Mouse (Mus musculus) heart, postnatal 0 days (tissue): ENCODE measurements at regions not wholly inside any gene's neighbourhood (a gene's known extent, or its start where the extent isn't known, plus 50 kb on each side); places are given as distances from the start of the nearest gene placed in this dataset.

Experiments
- ATAC-seq: fragments of 200-750 bp; cut with Nextera tagmentation; 2 replicates; pipeline ENCODE4 v1.8.0; 2017; ENCODE audit warnings: low read depth, moderate number of reproducible peaks, moderate library complexity; ENCODE audit not compliant: insufficient read depth
- DNase-seq: peaks from one replicate; pipeline ENCODE4 v3.0.0-alpha.2; 2016; ENCODE audit warnings: low spot score
- H3K27ac ChIP-seq: fragments of 300-500 bp; sonication (generic); 2 replicates; pipeline ENCODE4 v1.5.1; 2014; ENCODE audit warnings: low read depth, mild to moderate bottlenecking
- H3K27me3 ChIP-seq: fragments of 300-500 bp; sonication (generic); 2 replicates; pipeline ENCODE4 v1.6.1; 2014; ENCODE audit warnings: low read length, mixed read lengths; ENCODE audit not compliant: control insufficient read depth, insufficient read depth
- H3K36me3 ChIP-seq: fragments of 300-500 bp; sonication (generic); replicated peaks from 2 replicates; pipeline ENCODE4 v1.6.1; 2014; ENCODE audit warnings: low read length, mixed read lengths; ENCODE audit not compliant: control insufficient read depth, insufficient read depth
- H3K4me1 ChIP-seq: fragments of 300-500 bp; sonication (generic); 2 replicates; pipeline ENCODE4 v1.6.1; 2014; ENCODE audit warnings: antibody characterized with exemption; ENCODE audit not compliant: control insufficient read depth, insufficient read depth
- H3K4me2 ChIP-seq: fragments of 300-500 bp; sonication (generic); 2 replicates; pipeline ENCODE4 v1.6.1; 2014; ENCODE audit warnings: low read depth, mild to moderate bottlenecking, low read length, moderate library complexity
- H3K4me3 ChIP-seq: fragments of 300-500 bp; sonication (generic); 2 replicates; pipeline ENCODE4 v1.5.1; 2014; ENCODE audit warnings: low read depth, low read length
- H3K9ac ChIP-seq: fragments of 300-500 bp; sonication (generic); replicated peaks from 2 replicates; pipeline ENCODE4 v1.6.1; 2014; ENCODE audit warnings: low read depth, low read length, mixed read lengths
- H3K9me3 ChIP-seq: fragments of 300-500 bp; sonication (generic); replicated peaks from 2 replicates; pipeline ENCODE4 v1.6.1; 2016; ENCODE audit warnings: low read length; ENCODE audit not compliant: control insufficient read depth
- CTCF ChIP-seq: IDR thresholded peaks from 2 replicates; pipeline ENCODE4 v1.5.1; 2016; ENCODE audit warnings: antibody characterized with exemption, control low read depth, low read depth
- EP300 ChIP-seq: IDR thresholded peaks from 2 replicates; pipeline ENCODE4 v1.6.1; 2016; ENCODE audit warnings: antibody characterized with exemption, low read depth
- WGBS: fragments of 180-500 bp; shearing (Covaris S2); extraction: QIAGEN DNeasy Blood & Tissue Kit; methylation state at CpG from one replicate; pipeline ENCODE4 v1.1.7; 2014; 5-methylcytosine and 5-hydroxymethylcytosine counted together

DNA sequence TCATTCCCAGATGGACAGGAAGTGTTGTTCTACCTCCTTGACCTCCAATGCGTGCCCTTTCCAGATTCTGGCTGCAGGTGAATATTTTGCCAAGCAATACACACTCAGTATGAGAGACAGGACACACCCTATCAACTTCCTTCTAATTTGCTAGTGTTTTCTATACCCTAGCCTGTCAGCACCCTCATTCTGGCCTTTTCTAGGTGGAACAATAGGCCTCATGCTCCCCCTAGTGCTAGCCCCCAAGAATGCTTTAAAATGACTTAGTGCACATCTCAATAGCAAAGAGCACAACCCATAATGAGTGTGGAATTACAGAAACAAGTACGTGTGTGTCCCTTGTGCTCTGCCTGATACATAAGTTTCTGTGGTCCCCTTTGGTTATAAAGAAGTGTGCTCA, 161.1 kb downstream of the Ibtk start:
- DNase-seq (peak; percentile 37), ATAC-seq (0 out of 2 replicates have a peak, but pooled peaks have one; percentile 11)
- TF ChIP-seq CTCF = peak; percentile 64
- TF ChIP-seq EP300 = no peak

GRCm38 (mm10) chr9:85581028-85581595, 168.0 kb downstream of the Ibtk start:
- TF ChIP-seq EP300 (no peak), CTCF (no peak)
- Histone ChIP-seq H3K9me3 (no peaks in the 10 kb centered on the region), H3K9ac (no peak overlapping the region), H3K4me1 (no peaks in the 10 kb centered on the region), H3K4me3 (no peak overlapping the region), H3K4me2 (no peak overlapping the region), H3K27me3 (no peaks in the 10 kb centered on the region), H3K36me3 (no peaks in the 10 kb centered on the region), H3K27ac (no peak overlapping the region)
- ATAC-seq (no peak), DNase-seq (no peak)
- 49% methylated on average over 1 of the region's 1 CpGs for WGBS

More for the DNA sequence above, 161.1 kb downstream of the Ibtk start:
- 46% methylated on average over 2 of the region's 2 CpGs for WGBS
- Histone ChIP-seq H3K9me3 (no peaks in the 10 kb centered on the region), H3K4me2 (no peak overlapping the region), H3K36me3 (no peaks in the 10 kb centered on the region), H3K27ac (no peak overlapping the region), H3K9ac (no peak overlapping the region), H3K4me3 (no peak overlapping the region), H3K27me3 (no peaks in the 10 kb centered on the region), H3K4me1 (peaks cover 12% of the 10 kb centered on the region; the same call in 1 of the 2 replicates)

GRCm38 (mm10) chr9:85577812-85578211, 171.3 kb downstream of the Ibtk start:
- H3K4me3 ChIP-seq = no peak overlapping the region
- 80% methylated on average over 7 of the region's 7 CpGs for WGBS
- no peak overlapping the region for H3K27ac ChIP-seq
- TF ChIP-seq EP300 (no peak), CTCF (no peak)
- H3K9ac ChIP-seq = no peak overlapping the region
- no peak overlapping the region for H3K4me2 ChIP-seq
- H3K9me3 ChIP-seq = no peaks in the 10 kb centered on the region
- ATAC-seq = no peak
- no peaks in the 10 kb centered on the region for H3K27me3 ChIP-seq
- no peak for DNase-seq
- H3K4me1 ChIP-seq = no peaks in the 10 kb centered on the region
- no peaks in the 10 kb centered on the region for H3K36me3 ChIP-seq

DNA sequence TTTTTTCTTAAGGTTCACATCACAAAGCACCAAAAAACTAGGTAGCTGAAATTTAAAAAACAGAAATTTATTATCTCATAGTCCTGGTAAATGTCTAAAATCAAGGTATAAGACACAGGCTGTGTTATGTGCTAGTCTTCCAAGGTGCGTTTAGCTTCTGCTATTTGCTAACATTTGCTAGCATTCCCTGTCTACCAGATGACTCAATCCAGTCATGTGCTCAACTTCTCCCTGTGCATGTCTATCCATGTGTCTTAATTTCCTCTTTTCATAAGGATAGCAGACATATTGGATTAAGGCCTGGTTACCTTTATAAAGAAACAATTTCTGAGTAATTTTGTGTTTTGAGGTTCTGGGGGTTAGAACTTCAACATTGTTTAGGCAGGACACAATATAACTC, 171.8 kb downstream of the Ibtk start:
- no peaks in the 10 kb centered on the region for H3K27me3 ChIP-seq
- H3K4me3 ChIP-seq = no peak overlapping the region
- H3K4me1 ChIP-seq = no peaks in the 10 kb centered on the region
- ATAC-seq (no peak), DNase-seq (no peak)
- TF ChIP-seq CTCF (no peak), EP300 (no peak)
- H3K4me2 ChIP-seq = no peak overlapping the region
- 92% methylated on average over 1 of the region's 1 CpGs for WGBS
- H3K9me3 ChIP-seq = no peaks in the 10 kb centered on the region
- H3K36me3 ChIP-seq = no peaks in the 10 kb centered on the region
- no peak overlapping the region for H3K27ac ChIP-seq
- no peak overlapping the region for H3K9ac ChIP-seq

DNA sequence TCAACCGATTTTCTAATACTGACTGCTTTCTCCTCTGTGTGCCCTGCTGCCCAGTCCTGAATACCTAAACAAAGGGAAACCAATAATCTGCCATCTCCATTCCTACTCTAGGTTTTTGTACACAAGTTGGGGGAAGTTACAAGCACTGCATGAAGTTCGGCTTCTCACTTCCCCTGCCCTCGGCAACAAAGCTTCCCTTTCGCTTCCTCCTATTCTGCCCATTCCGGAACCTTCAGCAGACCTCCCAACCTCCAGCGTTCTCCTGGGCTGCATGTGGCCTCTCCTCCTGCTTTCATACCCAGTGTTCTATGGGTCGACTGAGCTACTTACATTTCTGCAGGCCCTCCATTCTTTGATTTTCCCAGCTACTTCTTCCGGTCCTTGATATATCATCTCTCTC, 180.3 kb downstream of the Ibtk start:
- DNase-seq (no peak), ATAC-seq (no peak)
- no peak overlapping the region for H3K4me3 ChIP-seq
- no peak overlapping the region for H3K9ac ChIP-seq
- H3K36me3 ChIP-seq = no peaks in the 10 kb centered on the region
- H3K4me2 ChIP-seq = no peak overlapping the region
- H3K4me1 ChIP-seq = no peaks in the 10 kb centered on the region
- no peak overlapping the region for H3K27ac ChIP-seq
- TF ChIP-seq EP300 (no peak), CTCF (no peak)
- no peaks in the 10 kb centered on the region for H3K9me3 ChIP-seq
- no peaks in the 10 kb centered on the region for H3K27me3 ChIP-seq
- 65% methylated on average over 8 of the region's 8 CpGs for WGBS

DNA sequence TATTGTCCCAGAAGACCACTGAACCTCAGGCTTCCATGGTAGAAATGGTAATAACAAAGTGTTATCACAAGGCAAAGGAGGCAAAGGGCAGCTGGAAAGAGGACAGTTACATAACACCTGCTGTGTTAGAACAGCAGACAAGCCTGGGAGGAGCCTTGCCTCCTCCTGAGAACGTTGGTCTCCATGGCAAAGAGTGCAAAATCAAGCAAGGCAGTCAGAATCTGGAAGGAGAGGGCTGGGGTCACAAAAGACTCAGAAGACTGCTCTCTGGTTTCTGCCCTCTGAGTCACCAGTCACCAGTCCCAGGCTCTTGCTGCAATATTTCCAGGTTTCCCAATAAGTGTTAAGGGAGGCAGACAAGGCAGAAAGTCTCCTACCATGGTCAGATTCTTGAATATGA, 197.3 kb downstream of the Ibtk start:
- ATAC-seq (no peak), DNase-seq (no peak)
- WGBS = 43% methylated on average over 1 of the region's 1 CpGs
- Histone ChIP-seq H3K36me3 (no peaks in the 10 kb centered on the region), H3K4me2 (no peak overlapping the region), H3K9me3 (no peaks in the 10 kb centered on the region), H3K9ac (no peak overlapping the region), H3K27me3 (no peaks in the 10 kb centered on the region), H3K4me3 (no peak overlapping the region), H3K27ac (no peak overlapping the region), H3K4me1 (no peaks in the 10 kb centered on the region)
- TF ChIP-seq CTCF = no peak
- no peak for TF ChIP-seq EP300
